Mouse (Mus musculus) embryo, embryonic 11 days (tissue): Measurements from ENCODE around the gene Emp1.

Source experiments
- DNase-seq: peaks from one replicate; pipeline ENCODE4 v3.0.0-alpha.2; 2015

Gene Emp1

DNA sequence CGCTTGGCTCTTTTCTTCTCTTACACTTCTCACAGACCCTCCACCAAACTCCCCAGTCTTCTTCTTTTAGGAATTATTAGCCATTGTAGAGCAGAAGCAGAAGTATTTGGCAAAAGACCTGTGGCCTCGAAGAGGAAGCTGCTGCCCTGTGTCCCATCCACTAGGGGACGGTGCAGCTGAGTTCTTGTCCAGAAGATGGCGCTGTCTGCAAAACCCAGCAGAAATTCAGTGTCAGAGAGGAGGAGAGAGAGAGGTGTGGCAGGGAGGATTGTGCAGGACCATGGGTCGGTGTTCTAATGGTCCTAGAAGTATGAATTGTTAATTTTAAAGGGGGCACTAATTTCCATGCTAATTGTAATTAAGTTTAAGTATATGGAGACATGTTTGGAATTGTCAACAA is 55.1 kb downstream of the Emp1 start:
- DNase-seq: peak; percentile 52

DNA sequence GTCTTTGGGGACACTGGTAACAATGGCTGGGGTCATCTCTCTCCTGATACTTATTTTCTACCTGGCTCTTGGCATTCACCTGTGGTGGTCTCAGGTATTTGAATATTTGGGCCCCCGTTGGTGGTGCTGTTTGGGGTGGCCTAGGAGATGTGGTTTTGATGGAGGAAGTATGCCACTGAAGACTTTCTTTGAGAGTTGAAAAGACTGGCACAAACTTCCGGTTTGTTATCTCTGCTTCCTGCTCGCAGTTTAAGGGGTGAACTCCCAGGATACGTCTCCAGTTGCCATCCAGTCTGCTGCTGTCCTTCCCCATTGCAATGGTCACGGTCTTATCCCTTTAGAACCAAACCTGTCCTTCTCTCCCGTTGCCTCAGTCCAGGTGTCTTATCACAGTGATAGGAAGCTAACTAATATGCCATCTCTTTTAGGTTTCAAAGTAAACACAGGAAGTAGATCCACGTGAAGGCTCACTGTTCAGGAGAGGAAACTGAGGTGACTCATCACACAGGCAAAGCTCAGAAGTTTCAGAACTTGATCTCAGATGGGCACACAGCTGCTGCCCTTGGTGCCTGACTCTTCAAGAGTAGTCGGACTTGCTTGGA is 56.0 kb downstream of the Emp1 start:
- DNase-seq: no peak

DNA sequence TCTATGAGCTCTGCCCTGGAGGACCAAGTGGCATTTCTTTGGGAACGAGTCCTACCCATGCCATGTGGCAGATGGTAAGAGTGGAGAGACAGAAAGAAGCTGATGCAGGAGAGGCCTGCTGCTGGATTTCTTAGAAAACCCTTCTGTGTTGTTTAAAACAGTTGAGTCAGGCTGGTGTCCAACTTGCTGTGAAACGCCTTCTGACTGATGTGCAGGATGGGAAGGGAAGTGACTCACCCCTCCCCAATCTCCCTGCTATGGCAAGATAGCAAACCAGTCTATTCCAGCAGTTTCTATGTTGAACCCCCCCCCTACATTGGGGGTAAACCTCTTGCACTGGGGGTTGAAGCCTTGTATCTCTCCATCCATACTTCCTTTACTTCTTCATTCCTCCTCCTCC is 65.9 kb downstream of the Emp1 start:
- no peak for DNase-seq

DNA sequence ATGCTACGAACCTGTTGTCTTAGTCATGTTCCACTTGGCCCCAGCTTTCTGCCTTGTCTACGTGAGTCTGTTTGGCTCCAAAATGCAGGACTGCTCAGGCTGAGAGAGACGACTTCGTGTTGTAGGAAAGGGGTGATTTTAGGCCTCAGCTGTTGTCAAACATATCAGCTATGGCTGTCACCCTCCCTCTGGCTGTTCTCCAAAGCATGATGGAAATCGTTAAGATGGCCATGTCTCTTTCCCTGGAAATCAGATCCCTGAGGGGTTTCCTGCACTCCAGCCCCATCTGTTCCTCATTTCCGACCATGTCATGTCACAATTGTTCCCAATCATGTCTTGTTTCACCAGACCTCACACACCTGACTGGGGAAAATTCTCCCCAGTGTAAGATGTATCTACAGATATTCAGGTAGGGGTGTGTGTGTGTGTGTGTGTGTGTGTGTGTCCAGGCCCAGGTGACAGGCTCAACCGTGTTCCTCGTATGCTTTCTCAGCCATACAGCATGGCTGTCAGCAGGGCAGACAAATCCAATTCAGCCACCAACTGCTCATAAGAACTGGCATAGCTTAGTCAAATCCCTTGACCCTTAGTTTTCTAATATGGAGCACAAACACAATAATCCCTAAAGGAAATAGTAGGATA is 67.0 kb downstream of the Emp1 start:
- DNase-seq: peak; percentile 38

DNA sequence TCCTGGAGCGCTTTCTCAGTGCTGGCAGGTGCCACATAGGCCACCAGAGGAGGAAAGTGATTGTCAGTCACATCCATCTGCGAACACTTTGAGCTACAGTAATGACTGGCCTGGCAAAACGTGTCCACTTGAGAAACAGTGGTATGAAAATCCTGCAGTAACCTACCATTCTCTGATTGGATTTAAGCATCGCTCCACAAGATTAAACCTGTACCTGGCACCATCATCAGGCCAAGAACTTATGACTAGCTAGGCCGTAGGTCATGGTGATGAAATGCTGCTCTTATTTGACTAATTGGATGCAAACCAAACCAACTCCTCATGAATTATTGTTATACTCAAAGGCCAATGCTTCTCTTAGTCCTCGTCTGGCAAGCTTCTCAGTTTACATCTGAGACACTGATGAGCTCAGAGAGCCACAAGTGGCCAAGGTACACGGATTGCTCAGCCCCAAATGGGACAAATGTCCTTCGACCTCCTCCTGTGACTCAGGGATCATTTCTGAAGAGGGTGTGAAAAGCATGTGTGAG is 68.2 kb downstream of the Emp1 start:
- no peak for DNase-seq
